Mouse (Mus musculus) megakaryocyte, embryonic 14.5 days (primary cell): ENCODE measurements around the gene Fads3.

ENCODE experiments used
- FLI1 ChIP-seq: IDR thresholded peaks from 2 replicates; pipeline ENCODE4 v1.6.1; 2012; ENCODE audit warnings: low read length, inconsistent platforms, mixed read lengths
- GATA1 ChIP-seq: IDR thresholded peaks from 3 replicates; pipeline ENCODE4 v1.6.1; 2012; ENCODE audit warnings: mixed read lengths, low read length, inconsistent platforms, borderline replicate concordance

- TF ChIP-seq GATA1 (no peak), FLI1 (no peak)
Observed at GRCm38 (mm10) chr19:10105034-10105493, 63.7 kb downstream of the Fads3 start.
